Mouse (Mus musculus): ENCODE measurements around the gene Obp2a.
"Not testable (repeated sequence)": the region's sequence is repeated elsewhere in the genome, so short reads cannot be mapped to it uniquely, and the experiment has no call there.

- TF ChIP-seq EP300, CTCF (IDR thresholded peaks at IDR 0.05): not testable (repeated sequence)
Measured at GRCm38 (mm10) chr2:25736709-25737108, 36.9 kb downstream of the Obp2a start, which contains the start of gene Obp2b.
